Mouse (Mus musculus) forebrain, embryonic 14.5 days (tissue): ENCODE results near the gene Gm14305. TPM values are rescaled to one million over a fixed set of nuclear protein-coding genes. Genes with fewer than 3 reads are reported as not detected.
"Not testable (repeated sequence)": the region's sequence is repeated elsewhere in the genome, so short reads cannot be mapped to it uniquely, and the experiment has no call there.

Experiments
- ATAC-seq: fragments of 200-750 bp; cut with Nextera tagmentation; 2 replicates; pipeline ENCODE4 v1.8.0; 2017; ENCODE audit warnings: mild to moderate bottlenecking, moderate library complexity
- DNase-seq: peaks from one replicate; pipeline ENCODE4 v3.0.0-alpha.2; 2015; ENCODE audit warnings: low spot score
- H3K27ac ChIP-seq: fragments of 300-500 bp; sonication (generic); 2 replicates; pipeline ENCODE4 v1.5.1; 2014; ENCODE audit warnings: low read depth, mild to moderate bottlenecking, control low read depth, low read length, moderate library complexity
- H3K27me3 ChIP-seq: fragments of 300-500 bp; sonication (generic); replicated peaks from 2 replicates; pipeline ENCODE4 v1.6.1; 2014; ENCODE audit warnings: low read length, control low read depth, mixed read lengths; ENCODE audit not compliant: control insufficient read depth, insufficient read depth
- H3K36me3 ChIP-seq: fragments of 300-500 bp; sonication (generic); 2 replicates; pipeline ENCODE4 v1.6.1; 2014; ENCODE audit warnings: low read length, control low read depth; ENCODE audit not compliant: control insufficient read depth, insufficient read depth
- H3K4me1 ChIP-seq: fragments of 300-500 bp; sonication (generic); 2 replicates; pipeline ENCODE4 v1.6.1; 2014; ENCODE audit warnings: antibody characterized with exemption, low read length, control low read depth; ENCODE audit not compliant: control insufficient read depth, insufficient read depth
- H3K4me2 ChIP-seq: fragments of 300-500 bp; sonication (generic); 2 replicates; pipeline ENCODE4 v1.6.1; 2014; ENCODE audit warnings: mild to moderate bottlenecking, control low read depth, low read length
- H3K4me3 ChIP-seq: fragments of 300-500 bp; sonication (generic); 2 replicates; pipeline ENCODE4 v1.5.1; 2014; ENCODE audit warnings: low read depth, low read length, control low read depth
- H3K9ac ChIP-seq: fragments of 300-500 bp; sonication (generic); 2 replicates; pipeline ENCODE4 v1.6.1; 2014; ENCODE audit warnings: mild to moderate bottlenecking, low read length, control low read depth, moderate library complexity
- H3K9me3 ChIP-seq: fragments of 300-500 bp; sonication (generic); replicated peaks from 2 replicates; pipeline ENCODE4 v1.6.1; 2016; ENCODE audit warnings: low read length, control low read depth, mixed read lengths; ENCODE audit not compliant: control insufficient read depth
- whole genome bisulfite sequencing: fragments of 180-500 bp; shearing (Covaris S2); extraction: QIAGEN DNeasy Blood & Tissue Kit; methylation state at CpG from one replicate; pipeline ENCODE4 v1.1.7; 2014; 5-methylcytosine and 5-hydroxymethylcytosine counted together
- polyA plus RNA-seq: library from polyadenylated mRNA; unstranded; fragments of >200 nt; fragmentation: Nextera tagmentation; extraction: Ambion mirVana; gene quantifications from 2 replicates; pipeline ENCODE4 v1.2.1, GENCODE M21; 2014

Gm14305 gene
- 44.0 and 46.8 TPM in 2 replicates for polyA plus RNA-seq

DNA sequence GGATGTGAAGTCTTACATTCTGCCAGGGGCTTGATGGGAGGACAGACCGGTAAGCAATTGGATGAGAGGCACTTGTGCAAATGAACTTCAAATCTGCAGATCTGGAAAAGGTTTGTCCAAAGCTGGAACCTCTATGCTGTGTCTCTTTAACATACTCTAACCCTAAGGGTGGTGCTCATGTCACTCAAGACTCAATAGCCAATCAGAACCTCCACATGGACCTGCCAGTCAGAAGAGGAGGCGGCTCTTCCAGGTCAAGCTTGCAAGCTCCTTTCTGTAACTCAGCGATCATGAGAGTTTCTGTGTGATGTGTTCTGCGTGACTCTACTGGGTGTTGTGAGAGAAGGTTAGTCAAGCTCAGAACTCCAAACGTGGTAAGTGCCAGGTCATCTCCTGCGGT is at the start of gene Gm14305:
Gm14305 (plus strand) TSS at position 278 of the 400 bp plus-strand sequence.
- H3K4me2 ChIP-seq: peak within 1 kb of the TSS; percentile 36; the same call in 1 of the 2 replicates
- H3K4me1 ChIP-seq, H3K36me3 ChIP-seq, ATAC-seq, DNase-seq, H3K27ac ChIP-seq, H3K27me3 ChIP-seq, H3K9me3 ChIP-seq: not testable (repeated sequence)
- peak within 1 kb of the TSS; percentile 33 for H3K4me3 ChIP-seq
- H3K9ac ChIP-seq: peak within 1 kb of the TSS; percentile 37; the same call in 1 of the 2 replicates
- WGBS: 0% methylated on average over 1 of the region's 6 CpGs

DNA sequence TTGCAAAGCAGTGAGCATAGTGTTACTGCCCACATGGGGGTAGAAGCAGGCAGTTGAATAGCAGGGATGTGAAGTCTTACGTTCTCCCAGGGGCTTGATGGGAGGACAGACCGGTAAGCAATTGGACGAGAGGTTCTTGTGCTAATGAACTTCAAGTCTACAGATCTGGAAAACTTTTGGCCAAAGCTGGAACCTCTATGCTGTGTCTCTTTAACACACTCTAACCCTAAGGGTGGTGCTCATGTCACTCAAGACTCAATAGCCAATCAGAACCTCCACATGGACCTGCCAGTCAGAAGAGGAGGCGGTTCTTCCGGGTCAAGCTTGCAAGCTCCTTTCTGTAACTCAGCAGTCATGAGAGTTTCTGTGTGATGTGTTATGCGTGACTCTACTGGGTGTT is 37.9 kb upstream of the Gm14305 start, which contains the start of gene Zfp973:
Zfp973 (plus strand) TSS at position 301 of the 400 bp plus-strand sequence.
- H3K9ac ChIP-seq, H3K4me3 ChIP-seq, ATAC-seq: not testable (repeated sequence)

More for the DNA sequence above, 37.9 kb upstream of the Gm14305 start, which contains the start of gene Zfp973:
- WGBS: no CpG with 5 or more reads among the region's 6 CpGs
- H3K27me3 ChIP-seq, H3K9me3 ChIP-seq, H3K4me1 ChIP-seq, DNase-seq, H3K4me2 ChIP-seq, H3K27ac ChIP-seq, H3K36me3 ChIP-seq: not testable (repeated sequence)

Other genes starting within 250 kb of the Gm14305 start
- gene Gm14434, start 221.5 kb upstream of the Gm14305 start, polyA plus RNA-seq: 28.0 and 29.1 TPM in 2 replicates
- not detected in 2 replicates for gene Zfp967, start 187.3 kb upstream of the Gm14305 start, polyA plus RNA-seq
- gene Gm14308, start 72.0 kb upstream of the Gm14305 start, polyA plus RNA-seq: 18.7 and 19.8 TPM in 2 replicates
- 10.9 and 11.1 TPM in 2 replicates for gene Zfp973, start 37.8 kb upstream of the Gm14305 start, polyA plus RNA-seq
- 9.3 and 10.8 TPM in 2 replicates for gene Gm14295, start 90.3 kb downstream of the Gm14305 start, polyA plus RNA-seq
- not detected in 2 replicates for gene Gm14408, start 122.8 kb downstream of the Gm14305 start, polyA plus RNA-seq
- gene Gm14296, start 219.5 kb downstream of the Gm14305 start, polyA plus RNA-seq: 8.3 and 12.2 TPM in 2 replicates